Comparison of ENCODE assay signal across 7 mouse cellular contexts in the genomic region with DNA sequence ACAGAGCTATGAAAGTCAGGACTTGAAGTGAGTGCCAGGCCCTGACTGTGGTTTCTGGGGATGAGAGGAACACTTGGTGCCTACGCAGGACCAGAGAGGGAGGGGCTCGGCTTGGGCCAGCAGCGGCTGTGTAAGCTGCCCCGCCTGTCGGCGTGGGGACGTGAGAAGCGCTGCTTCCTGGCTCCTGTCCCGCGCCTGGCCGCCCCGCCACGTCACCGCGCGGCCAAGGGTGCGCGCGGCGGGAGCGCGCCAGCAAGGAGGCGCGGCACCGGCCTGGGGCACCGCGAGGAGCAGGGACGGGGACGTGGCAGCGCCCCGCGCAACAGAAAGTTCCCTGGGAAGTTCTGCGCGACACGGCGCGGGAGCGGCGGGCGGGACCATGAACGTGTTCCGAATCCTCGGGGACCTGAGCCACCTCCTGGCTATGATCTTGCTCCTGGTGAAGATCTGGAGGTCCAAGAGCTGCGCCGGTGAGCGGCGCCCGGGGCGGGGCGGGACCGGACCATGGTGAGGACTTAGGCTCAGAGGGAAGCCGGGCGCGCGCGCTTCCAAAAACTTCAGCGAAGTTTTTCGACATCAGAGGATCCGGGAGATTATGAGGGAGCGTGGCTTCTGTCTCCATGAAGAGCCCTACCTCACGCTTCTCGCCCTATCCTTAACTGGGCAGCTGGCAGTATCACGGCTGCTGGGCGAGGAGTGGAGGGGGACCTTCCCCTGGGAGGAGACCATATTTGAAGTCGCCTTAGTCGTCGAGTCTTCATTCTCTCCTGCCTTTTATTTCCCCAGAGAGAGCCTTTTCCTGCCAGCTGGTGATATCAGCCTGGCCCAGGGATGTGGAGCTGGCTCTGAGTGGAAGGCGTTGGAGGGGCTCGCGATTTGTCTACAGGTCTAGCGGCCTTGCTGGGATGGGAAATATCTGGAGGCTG. TPM values are rescaled to one million over a fixed set of nuclear protein-coding genes. Genes with fewer than 3 reads are reported as not detected.
DNase-seq lines count a peak whose midpoint lies in the region; ATAC-seq and TF ChIP-seq lines count a peak whose summit lies in the region.

A gene (plus strand): TSS at position 241 of the 926 bp plus-strand sequence.

- peak within 1 kb of the TSS; percentile 74 for H3K9ac ChIP-seq in intestine, postnatal 0 days (ENCODE audit: low read depth, low read length)
- peak within 1 kb of the TSS; percentile 21; the same call in 1 of the 2 replicates for H3K9ac ChIP-seq in liver, embryonic 16.5 days (ENCODE audit: low read depth, low read length)
- H3K9ac ChIP-seq in neural tube, embryonic 13.5 days = peak within 1 kb of the TSS; percentile 61

- no peaks in the 10 kb centered on the region; the same call in 1 of the 2 replicates for H3K4me1 ChIP-seq in cortical plate, adult 2 months (ENCODE audit: control insufficient read depth, insufficient read depth, low read length)
- peaks cover 3% of the 10 kb centered on the region; the same call in 1 of the 2 replicates for H3K4me1 ChIP-seq in intestine, postnatal 0 days (replicated peaks; ENCODE audit: control insufficient read depth, insufficient read depth, low read length)
- H3K4me1 ChIP-seq in liver, embryonic 16.5 days (ENCODE audit: control insufficient read depth, low read depth, low read length) = peaks cover 12% of the 10 kb centered on the region
- H3K4me1 ChIP-seq in neural tube, embryonic 13.5 days (replicated peaks) = peaks cover 37% of the 10 kb centered on the region

- 1% methylated on average over 71 of the region's 71 CpGs for WGBS in intestine, postnatal 0 days
- WGBS in liver, embryonic 16.5 days (ENCODE audit: insufficient replicate concordance) = under 1% methylated on average over 71 of the region's 71 CpGs
- under 1% methylated on average over 71 of the region's 71 CpGs for WGBS in neural tube, embryonic 13.5 days

- peak; percentile 67 for DNase-seq in R1 (ENCODE audit: low read depth, low spot score)
- DNase-seq in heart, adult 11 months = peak; percentile 98
- peak; percentile 46 for DNase-seq in yolk sac, embryonic 10.5 days (ENCODE audit: low spot score)

- H3K4me3 ChIP-seq in cortical plate, adult 2 months (ENCODE audit: insufficient read depth, low read length) = peak within 1 kb of the TSS; percentile 34
- peak within 1 kb of the TSS; percentile 62 for H3K4me3 ChIP-seq in intestine, postnatal 0 days (ENCODE audit: low read depth, low read length)
- H3K4me3 ChIP-seq in liver, embryonic 16.5 days (ENCODE audit: low read depth, low read length) = peak within 1 kb of the TSS; percentile 56
- peak within 1 kb of the TSS; percentile 46 for H3K4me3 ChIP-seq in neural tube, embryonic 13.5 days

- ATAC-seq in intestine, postnatal 0 days = peak; percentile 80
- ATAC-seq in liver, embryonic 16.5 days (ENCODE audit: low read depth) = peak; percentile 64
- ATAC-seq in neural tube, embryonic 13.5 days (ENCODE audit: low read depth) = peak; percentile 17

- H3K36me3 ChIP-seq in intestine, postnatal 0 days (ENCODE audit: control insufficient read depth, insufficient read depth) = no peaks in the 10 kb centered on the region
- no peaks in the 10 kb centered on the region for H3K36me3 ChIP-seq in liver, embryonic 16.5 days (ENCODE audit: control insufficient read depth, insufficient read depth)
- H3K36me3 ChIP-seq in neural tube, embryonic 13.5 days = no peaks in the 10 kb centered on the region

- H3K27ac ChIP-seq in cortical plate, adult 2 months (ENCODE audit: insufficient read depth, low read length) = no peak within 1 kb of the TSS
- peak within 1 kb of the TSS; percentile 46 for H3K27ac ChIP-seq in intestine, postnatal 0 days (ENCODE audit: low read depth, low read length)
- no peak within 1 kb of the TSS for H3K27ac ChIP-seq in liver, embryonic 16.5 days (ENCODE audit: low read length)
- no peak within 1 kb of the TSS for H3K27ac ChIP-seq in neural tube, embryonic 13.5 days (replicated peaks)

- no peak for TF ChIP-seq POLR2A in cortical plate, adult 2 months (IDR thresholded peaks at IDR 0.05; ENCODE audit: extremely low read depth, insufficient read depth, low read length)

- H3K9me3 ChIP-seq in intestine, postnatal 0 days (ENCODE audit: control insufficient read depth) = no peaks in the 10 kb centered on the region
- no peaks in the 10 kb centered on the region for H3K9me3 ChIP-seq in liver, embryonic 16.5 days (replicated peaks; ENCODE audit: control insufficient read depth, low read length)
- H3K9me3 ChIP-seq in neural tube, embryonic 13.5 days = no peaks in the 10 kb centered on the region

- H3K4me2 ChIP-seq in intestine, postnatal 0 days (replicated peaks; ENCODE audit: low read depth) = peak within 1 kb of the TSS; percentile 86
- peak within 1 kb of the TSS; percentile 70 for H3K4me2 ChIP-seq in liver, embryonic 16.5 days (ENCODE audit: low read depth, low read length)
- peak within 1 kb of the TSS; percentile 73 for H3K4me2 ChIP-seq in neural tube, embryonic 13.5 days

- peaks cover 42% of the 10 kb centered on the region for H3K27me3 ChIP-seq in intestine, postnatal 0 days (replicated peaks; ENCODE audit: control insufficient read depth, insufficient read depth, low read length)
- peaks cover 65% of the 10 kb centered on the region for H3K27me3 ChIP-seq in liver, embryonic 16.5 days (ENCODE audit: control insufficient read depth, insufficient read depth, low read depth, low read length)
- peaks cover 75% of the 10 kb centered on the region for H3K27me3 ChIP-seq in neural tube, embryonic 13.5 days

- TF ChIP-seq CTCF in cortical plate, adult 2 months (IDR thresholded peaks at IDR 0.05; ENCODE audit: extremely low read depth, insufficient read depth, low read length) = no peak
- peak; percentile 39 for TF ChIP-seq CTCF in intestine, postnatal 0 days (IDR thresholded peaks at IDR 0.05; ENCODE audit: low read depth)

RNA-seq across cellular contexts. Expression of the gene that starts here (rescaled TPM):
- 1.3 and 1.4 TPM in 2 replicates for polyA plus RNA-seq in cortical plate, adult 2 months (2012; rRNA removed)
- 75.7 and 95.2 TPM in 2 replicates for polyA plus RNA-seq in intestine, postnatal 0 days (2015; fragmentation: Nextera tagmentation; extraction: Ambion mirVana)
- polyA plus RNA-seq in liver, embryonic 16.5 days (2015; fragmentation: Nextera tagmentation; extraction: Ambion mirVana) = 5.0 and 5.2 TPM in 2 replicates
- 16.6 and 23.6 TPM in 2 replicates for polyA plus RNA-seq in neural tube, embryonic 13.5 days (2015; fragmentation: Nextera tagmentation; extraction: Ambion mirVana)

Comparison
In these comparisons a context has a peak if more than half of its experiments do, and no peak if none do; other contexts are left out.
1. DNase-seq: peak in every context shown above with its lines; median percentile 98 in heart, adult 11 months; 67 in R1; 46 in yolk sac, embryonic 10.5 days.
2. ATAC-seq: peak in every context shown above with its lines; median percentile 80 in intestine, postnatal 0 days; 64 in liver, embryonic 16.5 days; 17 in neural tube, embryonic 13.5 days.
3. H3K9ac ChIP-seq: peak in every context shown above with its lines; median percentile 74 in intestine, postnatal 0 days; 61 in neural tube, embryonic 13.5 days; 21 in liver, embryonic 16.5 days.